Mouse (Mus musculus): Measurements from ENCODE around the gene Tfip11. TPM values are rescaled to one million over a fixed set of nuclear protein-coding genes. Genes with fewer than 3 reads are reported as not detected.

Tfip11 gene
- polyA plus RNA-seq, 1 experiment from 2014 or later: 12.0 TPM

GRCm38 (mm10) chr5:112291866-112292265, 34.3 kb upstream of the Tfip11 start:
- Histone ChIP-seq H3K4me1 (replicated peaks) (peaks cover 96% of the 10 kb centered on the region), H3K27me3 (no peaks in the 10 kb centered on the region), H3K36me3 (replicated peaks) (no peaks in the 10 kb centered on the region), H3K27ac (replicated peaks) (no peak overlapping the region), H3K9me3 (replicated peaks) (no peaks in the 10 kb centered on the region), H3K4me3 (replicated peaks) (no peak overlapping the region), H3K9ac (no peak overlapping the region), H3K4me2 (no peak overlapping the region)
- ATAC-seq (ENCODE audit: insufficient read depth): no peak
- WGBS (ENCODE audit: insufficient replicate concordance): 74% methylated on average over 5 of the region's 5 CpGs

- H3K27me3 ChIP-seq: no peaks in the 10 kb centered on the region
- no peak overlapping the region for H3K4me2 ChIP-seq
- H3K4me3 ChIP-seq (replicated peaks): no peak overlapping the region
- no peak overlapping the region for H3K9ac ChIP-seq
- peaks cover 96% of the 10 kb centered on the region for H3K4me1 ChIP-seq (replicated peaks)
- H3K36me3 ChIP-seq (replicated peaks): no peaks in the 10 kb centered on the region
- H3K27ac ChIP-seq (replicated peaks): no peak overlapping the region
- ATAC-seq (ENCODE audit: insufficient read depth): no peak
- 77% methylated on average over 17 of the region's 17 CpGs for WGBS (ENCODE audit: insufficient replicate concordance)
- H3K9me3 ChIP-seq (replicated peaks): no peaks in the 10 kb centered on the region
Measured at GRCm38 (mm10) chr5:112292343-112292980, 33.7 kb upstream of the Tfip11 start.

DNA sequence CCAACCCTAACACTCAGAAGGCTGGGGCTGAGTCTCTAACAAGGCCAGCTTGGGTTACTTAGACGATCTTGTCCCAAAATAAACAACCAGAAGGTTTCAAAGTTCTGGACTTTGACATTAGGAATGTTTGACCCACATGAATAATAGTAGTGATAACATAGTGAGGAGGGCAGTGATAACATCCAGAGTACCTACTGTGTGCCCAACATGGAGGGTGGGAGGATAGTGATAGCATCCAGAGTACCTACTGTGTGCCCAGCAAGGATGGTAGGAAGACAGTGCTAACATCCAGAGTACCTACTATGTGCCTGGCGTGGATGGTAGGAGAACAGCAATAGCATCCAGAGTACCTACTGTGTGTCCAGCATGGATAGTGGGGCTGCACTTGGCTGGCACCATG, 32.4 kb upstream of the Tfip11 start:
- ATAC-seq (ENCODE audit: insufficient read depth): no peak
- Histone ChIP-seq H3K4me1 (replicated peaks) (peaks cover 96% of the 10 kb centered on the region), H3K9me3 (replicated peaks) (no peaks in the 10 kb centered on the region), H3K36me3 (replicated peaks) (no peaks in the 10 kb centered on the region), H3K27me3 (no peaks in the 10 kb centered on the region), H3K9ac (no peak overlapping the region), H3K4me2 (no peak overlapping the region), H3K27ac (replicated peaks) (0 out of 2 replicates have a peak overlapping the region, but pooled peaks have one; percentile 73), H3K4me3 (replicated peaks) (no peak overlapping the region)
- WGBS (ENCODE audit: insufficient replicate concordance): 53% methylated on average over 2 of the region's 2 CpGs

- no peaks in the 10 kb centered on the region for H3K36me3 ChIP-seq (replicated peaks)
- H3K27ac ChIP-seq (replicated peaks): peak overlapping the region; percentile 73
- 58% methylated on average over 4 of the region's 4 CpGs for WGBS (ENCODE audit: insufficient replicate concordance)
- H3K4me2 ChIP-seq: peak overlapping the region; percentile 18; the same call in 1 of the 2 replicates
- ATAC-seq (ENCODE audit: insufficient read depth): no peak
- no peaks in the 10 kb centered on the region for H3K9me3 ChIP-seq (replicated peaks)
- H3K4me3 ChIP-seq (replicated peaks): no peak overlapping the region
- no peaks in the 10 kb centered on the region for H3K27me3 ChIP-seq
- no peak overlapping the region for H3K9ac ChIP-seq
- H3K4me1 ChIP-seq (replicated peaks): peaks cover 98% of the 10 kb centered on the region
Measured at GRCm38 (mm10) chr5:112294696-112295095, 31.5 kb upstream of the Tfip11 start.

- peak; percentile 9; the same call in 1 of the 2 replicates for ATAC-seq (ENCODE audit: insufficient read depth)
- Histone ChIP-seq H3K4me3 (replicated peaks) (no peak overlapping the region), H3K36me3 (replicated peaks) (no peaks in the 10 kb centered on the region), H3K4me1 (replicated peaks) (peaks cover 97% of the 10 kb centered on the region), H3K9me3 (replicated peaks) (no peaks in the 10 kb centered on the region), H3K27ac (replicated peaks) (peak overlapping the region; percentile 73; the same call in 1 of the 2 replicates), H3K9ac (no peak overlapping the region), H3K4me2 (no peak overlapping the region), H3K27me3 (no peaks in the 10 kb centered on the region)
- 33% methylated on average over 8 of the region's 8 CpGs for whole genome bisulfite sequencing (ENCODE audit: insufficient replicate concordance)
Measured at GRCm38 (mm10) chr5:112295162-112295561, 31.0 kb upstream of the Tfip11 start.

- Histone ChIP-seq H3K27ac (replicated peaks) (peak overlapping the region; percentile 73; the same call in 1 of the 2 replicates), H3K27me3 (no peaks in the 10 kb centered on the region), H3K4me1 (replicated peaks) (peaks cover 97% of the 10 kb centered on the region), H3K4me2 (no peak overlapping the region), H3K36me3 (replicated peaks) (no peaks in the 10 kb centered on the region), H3K9ac (no peak overlapping the region), H3K9me3 (replicated peaks) (no peaks in the 10 kb centered on the region), H3K4me3 (replicated peaks) (no peak overlapping the region)
- WGBS (ENCODE audit: insufficient replicate concordance): 62% methylated on average over 8 of the region's 8 CpGs
- no peak for ATAC-seq (ENCODE audit: insufficient read depth)
Measured at GRCm38 (mm10) chr5:112295564-112295963, 30.6 kb upstream of the Tfip11 start.

GRCm38 (mm10) chr5:112296404-112297181, 29.6 kb upstream of the Tfip11 start:
- no peak overlapping the region; the same call in 1 of the 2 replicates for H3K9ac ChIP-seq
- peak; percentile 64 for ATAC-seq (ENCODE audit: insufficient read depth)
- no peaks in the 10 kb centered on the region for H3K27me3 ChIP-seq
- no peaks in the 10 kb centered on the region for H3K9me3 ChIP-seq (replicated peaks)
- peaks cover 98% of the 10 kb centered on the region for H3K4me1 ChIP-seq (replicated peaks)
- peak overlapping the region; percentile 73 for H3K27ac ChIP-seq (replicated peaks)
- 9% methylated on average over 6 of the region's 6 CpGs for WGBS (ENCODE audit: insufficient replicate concordance)
- H3K4me2 ChIP-seq: peak overlapping the region; percentile 35
- H3K4me3 ChIP-seq (replicated peaks): no peak overlapping the region
- H3K36me3 ChIP-seq (replicated peaks): no peaks in the 10 kb centered on the region; the same call in 1 of the 2 replicates

- 37% methylated on average over 2 of the region's 2 CpGs for WGBS (ENCODE audit: insufficient replicate concordance)
- Histone ChIP-seq H3K4me1 (replicated peaks) (peaks cover 99% of the 10 kb centered on the region), H3K9me3 (replicated peaks) (no peaks in the 10 kb centered on the region), H3K4me3 (replicated peaks) (no peak overlapping the region), H3K36me3 (replicated peaks) (peaks cover 2% of the 10 kb centered on the region; the same call in 1 of the 2 replicates), H3K27ac (replicated peaks) (peak overlapping the region; percentile 73), H3K9ac (no peak overlapping the region; the same call in 1 of the 2 replicates), H3K27me3 (no peaks in the 10 kb centered on the region), H3K4me2 (peak overlapping the region; percentile 35)
- ATAC-seq (ENCODE audit: insufficient read depth): no peak
Measured at GRCm38 (mm10) chr5:112297257-112297656, 28.9 kb upstream of the Tfip11 start.

DNA sequence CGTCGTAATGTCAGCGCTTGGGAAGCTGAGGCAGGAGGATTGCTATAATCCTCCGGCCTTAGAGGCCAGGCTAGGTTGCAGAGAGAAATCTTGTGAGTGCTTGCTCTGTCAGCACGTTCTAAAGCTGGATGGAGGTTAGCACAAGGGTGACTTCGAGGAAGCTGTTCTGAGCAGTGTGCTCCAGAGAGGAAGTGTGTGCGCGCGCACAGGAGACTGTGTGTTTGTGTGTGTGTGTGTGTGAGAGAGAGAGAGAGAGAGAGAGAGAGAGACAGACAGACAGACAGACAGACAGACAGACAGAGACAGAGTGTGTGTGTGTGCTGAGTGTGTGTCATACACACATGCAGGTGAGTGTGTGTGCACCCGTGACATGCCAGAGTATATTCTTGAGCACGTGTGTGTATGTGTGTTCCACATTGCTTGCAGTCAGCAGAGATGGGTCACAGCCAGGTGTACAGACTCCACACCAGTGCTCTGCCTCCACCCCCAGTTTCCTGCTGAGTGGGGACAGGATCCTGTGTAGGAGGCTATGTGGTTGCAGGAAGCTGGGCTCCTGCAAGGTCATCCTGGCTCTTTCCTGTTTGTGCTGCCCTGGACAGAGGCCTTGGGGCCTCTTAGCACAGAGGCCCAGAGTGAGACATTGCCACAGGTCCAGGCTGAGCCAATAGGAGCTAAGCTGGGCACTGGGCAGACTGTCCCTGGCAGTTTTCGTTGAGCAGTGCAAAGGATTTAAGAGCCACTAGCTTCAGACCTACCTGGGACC, 27.8 kb upstream of the Tfip11 start:
- Histone ChIP-seq H3K9ac (no peak overlapping the region), H3K9me3 (replicated peaks) (no peaks in the 10 kb centered on the region), H3K4me1 (replicated peaks) (peaks cover 97% of the 10 kb centered on the region), H3K4me2 (no peak overlapping the region), H3K27ac (replicated peaks) (peak overlapping the region; percentile 73), H3K4me3 (replicated peaks) (no peak overlapping the region), H3K27me3 (no peaks in the 10 kb centered on the region), H3K36me3 (replicated peaks) (peaks cover 4% of the 10 kb centered on the region; the same call in 1 of the 2 replicates)
- WGBS (ENCODE audit: insufficient replicate concordance): 49% methylated on average over 12 of the region's 12 CpGs
- 0 out of 2 replicates have a peak, but pooled peaks have one; percentile 19 for ATAC-seq (ENCODE audit: insufficient read depth)

- no peak for ATAC-seq (ENCODE audit: insufficient read depth)
- Histone ChIP-seq H3K4me1 (replicated peaks) (peaks cover 87% of the 10 kb centered on the region), H3K4me3 (replicated peaks) (no peak overlapping the region), H3K36me3 (replicated peaks) (peaks cover 6% of the 10 kb centered on the region), H3K27me3 (no peaks in the 10 kb centered on the region), H3K9me3 (replicated peaks) (no peaks in the 10 kb centered on the region), H3K9ac (no peak overlapping the region), H3K27ac (replicated peaks) (peak overlapping the region; percentile 73; the same call in 1 of the 2 replicates), H3K4me2 (no peak overlapping the region)
- 69% methylated on average over 4 of the region's 4 CpGs for WGBS (ENCODE audit: insufficient replicate concordance)
Measured at GRCm38 (mm10) chr5:112299399-112299798, 26.8 kb upstream of the Tfip11 start.

GRCm38 (mm10) chr5:112300112-112300511, 26.0 kb upstream of the Tfip11 start:
- no peak for ATAC-seq (ENCODE audit: insufficient read depth)
- H3K27ac ChIP-seq (replicated peaks): 0 out of 2 replicates have a peak overlapping the region, but pooled peaks have one; percentile 72
- WGBS (ENCODE audit: insufficient replicate concordance): 59% methylated on average over 2 of the region's 2 CpGs
- H3K27me3 ChIP-seq: no peaks in the 10 kb centered on the region
- no peak overlapping the region for H3K4me3 ChIP-seq (replicated peaks)
- peaks cover 13% of the 10 kb centered on the region for H3K36me3 ChIP-seq (replicated peaks)
- H3K9ac ChIP-seq: no peak overlapping the region
- H3K4me1 ChIP-seq (replicated peaks): peaks cover 80% of the 10 kb centered on the region
- H3K9me3 ChIP-seq (replicated peaks): no peaks in the 10 kb centered on the region
- H3K4me2 ChIP-seq: no peak overlapping the region

Measured in liver, embryonic 15.5 days (tissue).